Mouse (Mus musculus) left cerebral cortex, postnatal 14 days (tissue): ENCODE data around the gene Rpn2. TPM values are rescaled to one million over a fixed set of nuclear protein-coding genes. Genes with fewer than 3 reads are reported as not detected.

Experiments
- total RNA-seq, 2 experiments: library from RNA; stranded (reverse); gene quantifications; 2 replicates each; pipeline ENCODE4 v1.2.3; 2021

The Rpn2 gene
- total RNA-seq, 2 experiments from 2014 or later = 132 to 133 TPM

Other genes starting within 250 kb of the Rpn2 start
- 10 to 100 TPM; 38.8 to 41.1 TPM for gene Soga1, start 199.8 kb upstream of the Rpn2 start, total RNA-seq
- gene Tldc2, start 192.0 kb upstream of the Rpn2 start, total RNA-seq = not detected
- 10 to 100 TPM; 12.0 to 14.1 TPM for gene Samhd1, start 143.8 kb upstream of the Rpn2 start, total RNA-seq
- gene Rbl1, start 74.5 kb upstream of the Rpn2 start, total RNA-seq = 1 to 10 TPM; 1.7 to 1.8 TPM
- gene Mroh8, start 532 bp downstream of the Rpn2 start, total RNA-seq = 1 to 10 TPM in 1 of 2 experiments, under 1 TPM in 1; 0.85 to 1.3 TPM
- gene Ghrh, start 68.5 kb downstream of the Rpn2 start, total RNA-seq = not detected
- gene Manbal, start 88.6 kb downstream of the Rpn2 start, total RNA-seq = 10 to 100 TPM; 74.4 to 80.6 TPM
- 100 to 1,000 TPM; 100 to 104 TPM for gene Src, start 139.4 kb downstream of the Rpn2 start, total RNA-seq